Mouse (Mus musculus) ES-Bruce4 (cell line): Measurements from ENCODE around the gene Pnmal1.

Experiments
- CTCF ChIP-seq: IDR thresholded peaks from one replicate; pipeline ENCODE4 v1.8.1; 2011; ENCODE audit warnings: low read depth, low read length
- EP300 ChIP-seq: IDR thresholded peaks from 2 replicates; pipeline ENCODE4 v1.6.1; 2011; ENCODE audit warnings: low read depth, low read length; ENCODE audit not compliant: insufficient read depth
- POLR2A ChIP-seq: IDR thresholded peaks from one replicate; pipeline ENCODE4 v1.8.1; 2011; ENCODE audit warnings: low read length; ENCODE audit not compliant: insufficient read depth

GRCm38 (mm10) chr7:16987541-16988149, 28.2 kb downstream of the Pnmal1 start:
- TF ChIP-seq EP300 (no peak), CTCF (no peak), POLR2A (no peak)
